Mouse (Mus musculus) CH12.LX (cell line): ENCODE data around the gene Cldn14. TPM values are rescaled to one million over a fixed set of nuclear protein-coding genes. Genes with fewer than 3 reads are reported as not detected.
A peak's percentile ranks its signal among the peaks of the same experiment; 100 is the strongest.

ENCODE experiments used
- DNase-seq: peaks from one replicate; pipeline ENCODE4 v3.0.0-alpha.2; 2013; ENCODE audit errors: extremely low read depth
- H3K27ac ChIP-seq: 2 replicates; pipeline ENCODE4 v1.5.1; 2012; ENCODE audit warnings: low read depth, mild to moderate bottlenecking, control low read depth, moderate library complexity; ENCODE audit not compliant: insufficient read depth
- H3K27me3 ChIP-seq: replicated peaks from 2 replicates; pipeline ENCODE3; 2012; ENCODE audit warnings: inconsistent platforms
- H3K36me3 ChIP-seq, 2 experiments: replicated peaks in 1 of 2; 2 replicates each; pipeline versions ENCODE3 to v1.6.1; 2012; ENCODE audit warnings: inconsistent platforms in 1 of 2, low read length in 1 of 2, mild to moderate bottlenecking in 1 of 2, mixed read lengths in 1 of 2, moderate library complexity in 1 of 2; ENCODE audit not compliant: control insufficient read depth in 1 of 2, insufficient read depth in 1 of 2
- H3K4me1 ChIP-seq, 2 experiments: 2 replicates each; pipeline ENCODE4 v1.6.1; 2012; ENCODE audit warnings: inconsistent platforms in 1 of 2, moderate library complexity in 1 of 2; ENCODE audit not compliant: insufficient read depth in 2 of 2, control insufficient read depth in 1 of 2
- H3K4me2 ChIP-seq: 2 replicates; pipeline ENCODE4 v1.6.1; 2012; ENCODE audit warnings: low read depth, mild to moderate bottlenecking, control low read depth; ENCODE audit not compliant: poor library complexity, insufficient read depth, severe bottlenecking
- H3K4me3 ChIP-seq, 3 experiments: fragments of 150-350 bp in 1 of 3; sonication (generic) in 1 of 3; replicated peaks in 1 of 3; 2 replicates each; pipeline versions ENCODE3 to v1.5.1; 2011 to 2012; ENCODE audit warnings: low read depth in 2 of 3, low read length in 2 of 3, mild to moderate bottlenecking in 2 of 3, moderate library complexity in 2 of 3, control low read depth in 1 of 3, improper control_type of control experiment in 1 of 3, inconsistent platforms in 1 of 3, mixed read lengths in 1 of 3; ENCODE audit not compliant: poor library complexity in 1 of 3
- H3K79me2 ChIP-seq: replicated peaks from 2 replicates; pipeline ENCODE4 v1.6.1; 2012; ENCODE audit warnings: mild to moderate bottlenecking, moderate library complexity; ENCODE audit not compliant: control insufficient read depth, poor library complexity, insufficient read depth, severe bottlenecking; ENCODE audit errors: extremely low read depth
- H3K9ac ChIP-seq: 2 replicates; pipeline ENCODE4 v1.6.1; 2012; ENCODE audit warnings: low read depth, mild to moderate bottlenecking, control low read depth, moderate library complexity; ENCODE audit not compliant: insufficient read depth
- H3K9me3 ChIP-seq: replicated peaks from 2 replicates; pipeline ENCODE3; 2012; ENCODE audit warnings: low read length, inconsistent platforms, mixed read lengths
- CHD1 ChIP-seq: IDR thresholded peaks from 2 replicates; pipeline ENCODE4 v1.6.1; 2012; ENCODE audit warnings: low read depth, low read length, improper control_type of control experiment, inconsistent platforms
- CTCF ChIP-seq, 2 experiments: IDR thresholded peaks in 1 of 2; conservative IDR thresholded peaks in 1 of 2; 2 replicates each; pipeline ENCODE4 v1.5.1; 2011 to 2012; ENCODE audit warnings: low read depth in 2 of 2, low read length in 2 of 2, improper control_type of control experiment in 1 of 2, inconsistent platforms in 1 of 2, mild to moderate bottlenecking in 1 of 2, moderate library complexity in 1 of 2
- E2F4 ChIP-seq: IDR thresholded peaks from 2 replicates; pipeline ENCODE4 v1.6.1; 2011; ENCODE audit warnings: low read depth, low read length, improper control_type of control experiment; ENCODE audit not compliant: insufficient replicate concordance
- ELF1 ChIP-seq: IDR thresholded peaks from 2 replicates; pipeline ENCODE4 v1.6.1; 2014; ENCODE audit warnings: low read depth, mild to moderate bottlenecking, inconsistent platforms, low read length, improper control_type of control experiment
- GABPA ChIP-seq: IDR thresholded peaks from 2 replicates; pipeline ENCODE4 v1.6.1; 2012; ENCODE audit warnings: low read depth, low read length, improper control_type of control experiment, inconsistent platforms; ENCODE audit not compliant: insufficient replicate concordance
- IRF4 ChIP-seq: IDR thresholded peaks from 2 replicates; pipeline ENCODE4 v1.6.1; 2014; ENCODE audit warnings: low read depth, mild to moderate bottlenecking, inconsistent platforms, low read length, improper control_type of control experiment
- MAX ChIP-seq: IDR thresholded peaks from 2 replicates; pipeline ENCODE4 v1.6.1; 2011; ENCODE audit warnings: low read length, improper control_type of control experiment
- MXI1 ChIP-seq: IDR thresholded peaks from 2 replicates; pipeline ENCODE4 v1.6.1; 2011; ENCODE audit warnings: mild to moderate bottlenecking, low read depth, low read length, improper control_type of control experiment
- MYC ChIP-seq: IDR thresholded peaks from 2 replicates; pipeline ENCODE4 v1.6.1; 2011; ENCODE audit warnings: low read depth, mild to moderate bottlenecking, improper control_type of control experiment, low read length
- NRF1 ChIP-seq: IDR thresholded peaks from 2 replicates; pipeline ENCODE4 v1.6.1; 2014; ENCODE audit warnings: low read depth, mild to moderate bottlenecking, inconsistent platforms, low read length, improper control_type of control experiment, moderate library complexity
- POLR2A ChIP-seq: IDR thresholded peaks from 2 replicates; pipeline ENCODE4 v1.6.1; 2011; ENCODE audit warnings: low read depth, mild to moderate bottlenecking, improper control_type of control experiment, low read length
- RAD21 ChIP-seq: IDR thresholded peaks from 2 replicates; pipeline ENCODE4 v1.6.1; 2011; ENCODE audit warnings: low read depth, mild to moderate bottlenecking, low read length, improper control_type of control experiment, moderate library complexity
- SMC3 ChIP-seq: IDR thresholded peaks from 2 replicates; pipeline ENCODE4 v1.6.1; 2011; ENCODE audit warnings: low read depth, low read length, improper control_type of control experiment
- TCF12 ChIP-seq: IDR thresholded peaks from 2 replicates; pipeline ENCODE4 v1.6.1; 2014; ENCODE audit warnings: low read depth, mild to moderate bottlenecking, inconsistent platforms, low read length, improper control_type of control experiment
- UBTF ChIP-seq: IDR thresholded peaks from 2 replicates; pipeline ENCODE4 v1.6.1; 2012; ENCODE audit warnings: low read depth, mild to moderate bottlenecking, inconsistent platforms, low read length, improper control_type of control experiment, moderate library complexity
- USF1 ChIP-seq: IDR thresholded peaks from 2 replicates; pipeline ENCODE4 v1.6.1; 2014; ENCODE audit warnings: low read depth, mild to moderate bottlenecking, inconsistent platforms, low read length, improper control_type of control experiment
- ZC3H11A ChIP-seq: IDR thresholded peaks from 2 replicates; pipeline ENCODE4 v1.6.1; 2012; ENCODE audit warnings: low read depth, mild to moderate bottlenecking, inconsistent platforms, low read length, improper control_type of control experiment
- dilution Hi-C: fragments of 300-500 bp; cut with MboI; formaldehyde crosslinking; loops from 2 replicates; pipeline ENCODE4 v1.14.3; 2020; ENCODE audit warnings: low sequenced_read_pairs; ENCODE audit not compliant: extremely low pct_unique_long_range_greater_than_20kb, extremely low pct_ligation_motif_present
- in situ Hi-C: fragments of 300-500 bp; cut with MboI; formaldehyde crosslinking; loops from 3 replicates; pipeline ENCODE4 v1.14.3; 2019; ENCODE audit warnings: low sequenced_read_pairs, low pct_ligation_motif_present, low pct_unique_long_range_greater_than_20kb, mixed read lengths
- polyA plus RNA-seq: library from polyadenylated mRNA; unstranded; fragments of >175 nt; gene quantifications from 2 replicates; pipeline ENCODE4 v1.2.1, GENCODE M21; 2012; ENCODE audit warnings: low read depth; ENCODE audit not compliant: insufficient read length
- total RNA-seq, 2 experiments: library from RNA; depleted of rRNA; stranded (reverse); fragments of 300-350 nt in 1 of 2; fragments of >200 nt in 1 of 2; gene quantifications; 2 replicates each; pipeline ENCODE4 v1.2.3; 2012 to 2014

Cldn14 gene
- total and polyA plus RNA-seq, 3 experiments, result 0.15 to 0.25 (median 0.21) TPM

GRCm38 (mm10) chr16:94040485-94040884, 31.8 kb upstream of the Cldn14 start:
- Histone ChIP-seq H3K36me3 (peaks cover 0 to 2% of the 10 kb centered on the region in 2 experiments), H3K79me2 (no peaks in the 10 kb centered on the region), H3K27me3 (no peaks in the 10 kb centered on the region), H3K9ac (no peak overlapping the region), H3K9me3 (no peaks in the 10 kb centered on the region), H3K4me3 (no peak overlapping the region), H3K4me1 (peaks cover 12 to 22% of the 10 kb centered on the region in 2 experiments), H3K4me2 (no peak overlapping the region), H3K27ac (no peak overlapping the region)
- no peak for TF ChIP-seq MYC
- no peak for TF ChIP-seq E2F4
- dilution Hi-C loops (no loop called here), in situ Hi-C loops (no loop called here)
- DNase-seq, result no peak

- Histone ChIP-seq H3K4me3 (no peak overlapping the region), H3K4me2 (no peak overlapping the region), H3K27me3 (no peaks in the 10 kb centered on the region), H3K9me3 (no peaks in the 10 kb centered on the region), H3K4me1 (peaks cover 9 to 11% of the 10 kb centered on the region in 2 experiments; a peak in 3 of 4 replicates), H3K27ac (no peak overlapping the region), H3K79me2 (no peaks in the 10 kb centered on the region), H3K36me3 (peaks cover 0 to 2% of the 10 kb centered on the region in 2 experiments), H3K9ac (no peak overlapping the region)
- TF ChIP-seq MYC, result no peak
- TF ChIP-seq USF1, result no peak
- no peak for TF ChIP-seq E2F4
- no peak for TF ChIP-seq MXI1
- TF ChIP-seq GABPA, result no peak
- no peak for TF ChIP-seq NRF1
- no peak for TF ChIP-seq ELF1
- TF ChIP-seq POLR2A, result no peak
- in situ Hi-C loops, result loop anchor here (10.0 kb wide), 1 partner anchor 216 kb away; no protein-coding TSS in a partner anchor
- DNase-seq, result no peak
- dilution Hi-C loops, result no loop called here
These were observed 30.3 kb upstream of the Cldn14 start for GRCm38 (mm10) chr16:94038986-94039341.

GRCm38 (mm10) chr16:94038272-94038985, 29.8 kb upstream of the Cldn14 start:
- DNase-seq, result peak; percentile 82
- Histone ChIP-seq H3K4me3 (no peak overlapping the region), H3K4me2 (no peak overlapping the region), H3K4me1 (peaks cover 9 to 11% of the 10 kb centered on the region in 2 experiments; a peak in 3 of 4 replicates), H3K36me3 (peaks cover 0 to 2% of the 10 kb centered on the region in 2 experiments), H3K9ac (no peak overlapping the region), H3K27ac (no peak overlapping the region), H3K27me3 (no peaks in the 10 kb centered on the region), H3K9me3 (no peaks in the 10 kb centered on the region), H3K79me2 (no peaks in the 10 kb centered on the region)
- TF ChIP-seq UBTF, result no peak
- peak; percentile 52; the same call in 1 of the 2 replicates for TF ChIP-seq MXI1
- TF ChIP-seq RAD21, result peak; percentile 76
- TF ChIP-seq MAX, result peak; percentile 55; the same call in 1 of the 2 replicates
- peak; percentile 74 for TF ChIP-seq ZC3H11A
- TF ChIP-seq CHD1, result no peak
- TF ChIP-seq IRF4, result peak; percentile 13; the same call in 1 of the 2 replicates
- TF ChIP-seq MYC, result peak; percentile 71; the same call in 1 of the 2 replicates
- TF ChIP-seq CTCF (conservative IDR thresholded peaks at IDR 0.05 in 1 of 2, IDR thresholded peaks at IDR 0.05 in 1 of 2; ENCODE audit: low read depth in 2 of 2, low read length in 2 of 2), result peak; percentile 84 to 93
- peak; percentile 93 for TF ChIP-seq SMC3
- TF ChIP-seq GABPA, result no peak
- 0 out of 2 replicates have a peak, but pooled peaks have one; percentile 11 for TF ChIP-seq TCF12
- dilution Hi-C loops (no loop called here), in situ Hi-C loops (loop anchor here (10.0 kb wide), 1 partner anchor 216 kb away; no protein-coding TSS in a partner anchor)
